Mouse (Mus musculus): Measurements from ENCODE around the gene Top2a.

The Top2a gene

DNA sequence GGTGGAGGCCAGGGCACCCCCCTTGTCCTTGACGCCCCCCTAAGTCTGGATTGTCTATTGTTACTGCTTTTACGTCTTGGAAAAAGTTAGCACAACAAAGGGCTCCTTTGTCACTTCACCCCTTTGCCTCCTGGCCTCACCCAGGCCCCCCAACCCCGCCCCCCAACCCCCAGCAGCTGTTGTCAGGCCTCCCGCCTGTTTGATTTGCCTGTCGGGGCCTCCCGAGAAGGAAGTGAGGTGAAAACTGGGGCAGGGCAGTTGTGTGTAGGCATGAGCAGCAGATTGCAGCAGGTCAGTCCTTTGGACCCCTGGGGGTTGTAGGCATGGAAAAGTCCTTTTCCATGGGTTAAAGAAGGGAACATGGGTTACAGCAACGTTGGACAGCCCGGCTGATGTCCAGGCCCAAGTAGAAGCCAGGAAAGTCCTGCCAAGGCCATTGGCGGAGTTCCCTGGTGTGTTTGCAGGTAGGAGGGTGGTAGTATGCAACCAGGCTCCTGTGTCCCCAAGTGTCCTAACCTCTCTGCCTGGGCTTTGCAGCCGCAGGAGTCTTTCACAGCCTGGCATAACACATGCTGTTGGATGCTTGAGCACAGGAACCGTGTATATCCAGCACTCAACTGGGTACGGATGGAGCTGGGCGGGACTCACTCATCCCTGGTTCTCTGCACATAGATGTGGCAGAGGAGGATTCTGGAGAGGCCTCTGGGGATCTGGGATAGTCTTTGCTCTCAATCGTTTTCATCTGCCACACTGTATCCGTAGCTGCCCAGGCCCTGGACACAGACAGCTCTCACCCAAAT lies 59.2 kb downstream of the Top2a start:
- no peak for DNase-seq (ENCODE audit: low spot score in 2 of 2)

DNA sequence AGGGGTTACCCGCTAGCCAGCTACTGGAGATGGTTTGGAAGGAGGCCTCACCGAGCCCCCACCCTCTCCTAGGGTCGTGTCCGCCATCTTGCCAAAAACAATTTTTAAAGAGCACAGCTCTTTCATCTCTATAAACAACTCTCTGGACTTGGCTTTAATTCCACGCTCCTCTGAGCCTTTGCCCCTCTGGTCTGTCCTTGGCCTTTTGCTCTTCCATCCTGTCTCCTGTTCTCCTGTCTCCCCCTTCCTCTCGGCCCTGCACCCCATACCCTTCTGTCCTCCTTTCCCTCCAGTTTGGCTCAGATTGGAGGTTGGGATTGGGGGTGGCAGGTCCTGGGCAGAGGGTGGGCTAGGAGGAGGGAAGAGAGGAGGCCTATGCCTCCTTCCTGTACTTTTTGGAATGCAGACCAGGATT lies 59.8 kb downstream of the Top2a start:
- no peak for DNase-seq (ENCODE audit: low spot score in 2 of 2)

DNA sequence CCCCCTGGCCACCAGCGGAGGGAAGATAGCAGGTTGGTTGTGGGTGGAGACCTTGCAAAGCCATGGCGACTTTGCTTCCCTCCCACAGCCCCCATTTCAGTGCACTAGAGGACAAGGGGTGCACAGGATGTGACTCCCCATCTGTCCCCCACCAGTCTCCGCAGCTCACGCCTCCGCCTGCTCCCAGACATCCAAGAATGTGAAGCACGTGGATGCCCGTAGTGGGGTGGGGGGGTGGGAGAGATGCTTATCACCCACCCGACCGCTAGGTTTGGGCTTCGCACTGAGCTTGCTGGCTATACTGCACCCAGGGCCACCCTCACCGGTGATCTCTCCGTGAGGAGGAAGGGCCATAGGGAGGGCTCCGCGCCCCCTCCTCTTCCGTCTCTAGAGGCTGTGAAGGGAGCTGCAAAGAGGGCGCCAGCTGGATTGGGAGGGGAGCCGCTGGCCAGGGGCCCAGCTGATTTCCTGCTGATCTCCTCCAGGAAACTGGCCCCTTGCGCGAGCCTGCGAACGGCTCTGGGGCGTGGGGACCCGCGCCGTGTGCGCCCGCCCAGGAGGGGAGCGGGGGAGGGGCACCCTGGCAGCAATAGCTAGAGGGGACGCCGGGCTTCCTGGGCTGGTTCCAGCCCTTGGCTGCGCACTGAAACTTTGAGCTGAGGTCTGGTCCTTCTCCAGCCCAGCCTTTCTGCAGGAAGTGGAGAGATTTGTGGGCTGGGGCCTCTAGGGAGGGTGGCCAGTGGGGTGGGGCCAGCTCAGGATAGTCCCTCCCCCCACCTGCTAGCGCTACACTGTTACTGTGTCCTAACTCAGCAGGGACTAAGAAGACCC lies 60.6 kb downstream of the Top2a start:
- no peak for DNase-seq (ENCODE audit: low spot score in 2 of 2)

DNA sequence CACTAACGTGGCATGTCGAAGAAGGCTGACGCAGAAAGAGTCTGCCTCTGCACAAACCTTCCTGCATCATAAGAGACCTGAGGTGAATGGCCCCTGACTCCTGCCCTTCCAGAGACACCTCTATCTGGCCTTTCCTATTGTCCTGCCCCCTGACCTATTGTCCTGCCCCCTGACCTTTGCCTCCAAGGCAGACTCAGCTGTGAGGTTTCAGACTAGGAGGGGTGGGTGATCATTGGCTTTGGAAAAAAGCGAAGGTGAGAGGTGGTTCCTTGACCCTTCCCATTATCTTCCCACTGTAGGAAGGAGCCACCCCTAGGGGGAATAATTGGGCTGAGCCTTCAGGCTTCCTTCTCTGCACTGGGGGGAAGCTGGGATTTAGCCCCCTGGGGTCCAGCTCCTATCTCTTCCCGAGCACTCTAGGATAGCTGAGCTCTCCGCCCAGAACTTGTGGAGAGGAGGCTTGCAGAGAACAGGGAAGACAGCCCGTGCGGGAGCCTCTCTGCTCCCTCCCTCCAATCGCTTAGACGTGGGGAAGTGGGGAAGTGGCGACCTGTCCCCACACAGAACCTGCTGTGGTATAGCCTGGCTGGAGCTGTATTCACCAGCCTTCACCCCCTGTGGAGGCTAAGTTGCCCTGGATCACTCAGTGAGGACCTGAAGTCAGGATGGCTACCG lies 61.4 kb downstream of the Top2a start:
- DNase-seq (ENCODE audit: low spot score in 2 of 2): no peak

DNA sequence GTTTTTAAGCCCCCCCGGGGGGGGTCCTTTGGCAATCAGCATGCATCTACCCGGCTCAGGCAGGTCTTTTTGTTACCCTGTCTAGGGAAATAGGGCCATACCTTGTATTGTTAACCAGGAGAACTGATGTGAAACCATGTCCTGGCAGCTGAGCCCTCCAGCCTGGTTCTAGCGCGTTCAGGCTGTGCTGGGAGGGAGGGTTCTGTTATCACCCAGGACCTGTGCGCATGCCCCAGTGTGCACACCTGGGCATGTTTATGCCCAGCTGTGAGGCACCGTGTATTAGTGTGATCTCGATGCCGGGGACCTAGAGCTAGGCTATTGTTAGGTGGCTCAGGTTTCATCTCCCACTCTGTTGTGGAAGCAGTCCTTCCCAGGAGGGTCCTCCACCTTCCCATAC lies 62.2 kb downstream of the Top2a start:
- DNase-seq (ENCODE audit: low spot score in 2 of 2): no peak

DNA sequence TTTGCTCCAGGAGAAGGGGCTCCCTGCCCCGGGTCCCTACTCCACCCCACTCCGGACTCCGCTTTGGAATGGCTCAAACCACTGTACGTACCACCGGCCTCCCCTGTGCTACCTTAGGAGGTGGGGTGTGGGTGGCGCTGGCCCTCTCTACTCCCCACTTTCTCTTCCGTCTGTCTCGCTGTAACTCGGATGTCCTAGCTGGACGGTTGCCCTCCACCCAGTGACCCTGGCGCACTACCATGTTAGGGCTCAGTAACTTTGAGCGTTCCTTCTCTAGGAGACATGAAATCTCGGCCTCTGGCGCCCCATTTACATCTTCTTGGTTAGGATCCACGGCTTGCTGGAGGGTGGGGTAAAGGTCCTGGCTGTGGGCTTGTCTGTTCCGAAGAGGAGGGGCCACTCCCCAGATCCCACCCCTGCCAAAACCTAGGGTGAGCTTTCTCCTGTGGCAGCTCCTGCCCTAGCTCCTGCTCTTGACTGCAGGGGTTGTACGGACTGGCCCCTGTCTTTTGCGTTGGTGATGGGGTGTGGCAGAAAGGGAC lies 62.9 kb downstream of the Top2a start:
- DNase-seq (ENCODE audit: low spot score in 2 of 2): no peak

DNA sequence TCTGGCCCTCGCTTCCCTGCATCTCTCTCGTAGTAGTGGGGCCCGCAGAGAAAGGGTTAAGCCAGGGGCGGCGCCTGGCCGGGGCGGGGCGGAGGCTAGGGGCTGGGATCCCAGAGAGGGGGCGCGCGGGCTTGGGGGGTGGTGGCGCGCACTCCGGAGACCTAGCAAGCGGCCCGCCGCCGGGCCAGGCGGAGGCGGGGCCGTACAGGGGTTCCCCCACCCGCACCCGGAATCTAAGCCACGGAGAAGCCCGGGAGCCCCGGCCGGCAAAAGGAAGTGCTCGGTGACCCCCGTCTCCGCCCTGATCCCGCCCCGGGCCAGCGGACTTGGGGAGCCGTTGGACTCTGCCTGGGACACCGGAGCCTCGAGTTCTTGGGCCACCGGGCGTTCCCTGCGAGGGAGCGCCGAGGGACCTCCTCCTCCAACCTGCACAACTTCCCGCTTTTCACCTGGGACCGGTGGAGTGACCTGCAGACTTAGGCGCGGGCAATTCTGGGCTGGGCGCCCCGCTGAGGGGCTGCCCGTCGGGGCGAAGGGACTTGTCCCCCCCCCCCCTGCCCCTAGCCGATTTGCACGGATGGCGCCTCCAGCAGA lies 63.6 kb downstream of the Top2a start:
- DNase-seq (ENCODE audit: low spot score in 2 of 2): no peak

DNA sequence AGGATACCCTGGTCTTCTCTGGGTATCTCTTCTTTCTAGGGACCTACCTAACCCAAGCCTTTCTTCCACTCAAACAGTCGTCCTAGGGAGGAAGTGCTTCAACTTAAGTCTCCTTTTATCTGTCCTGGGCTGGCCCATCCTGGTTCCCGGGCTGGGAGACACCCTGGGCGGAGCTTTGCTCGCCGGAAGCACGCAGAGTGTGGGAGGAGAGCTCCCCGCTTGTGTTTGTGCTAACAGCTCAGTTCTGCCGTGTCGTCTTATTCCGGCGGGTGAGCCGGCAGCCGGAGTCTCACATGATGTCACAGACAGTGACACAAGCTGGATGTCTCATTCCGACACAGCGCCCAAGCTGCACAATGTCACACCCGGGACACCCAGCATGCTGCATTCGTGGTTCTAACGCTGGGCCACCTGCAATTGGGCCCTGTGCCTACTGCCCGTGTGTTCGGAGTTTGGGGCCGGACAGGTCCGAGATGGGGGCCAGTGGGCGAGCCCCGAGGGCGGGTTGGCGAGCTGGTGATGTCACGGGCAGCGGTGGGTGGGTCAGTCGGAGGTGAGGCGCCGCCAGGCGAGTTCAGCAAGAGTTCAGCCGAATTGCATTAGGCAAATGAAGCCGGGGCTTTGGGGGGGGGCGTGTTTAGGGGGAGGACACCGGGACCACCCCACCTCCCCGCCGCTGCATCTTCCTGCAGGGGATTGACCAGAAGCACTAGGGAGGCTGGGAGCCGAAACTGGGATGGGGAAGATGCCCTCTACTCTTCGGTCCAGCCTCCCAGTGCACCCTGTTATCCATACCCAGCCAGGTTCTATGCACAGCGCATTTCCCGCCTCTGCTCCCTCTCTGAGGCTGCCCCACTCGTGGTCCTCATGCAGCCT lies 64.3 kb downstream of the Top2a start:
- DNase-seq (ENCODE audit: low spot score in 2 of 2): peak; percentile 69 to 76

DNA sequence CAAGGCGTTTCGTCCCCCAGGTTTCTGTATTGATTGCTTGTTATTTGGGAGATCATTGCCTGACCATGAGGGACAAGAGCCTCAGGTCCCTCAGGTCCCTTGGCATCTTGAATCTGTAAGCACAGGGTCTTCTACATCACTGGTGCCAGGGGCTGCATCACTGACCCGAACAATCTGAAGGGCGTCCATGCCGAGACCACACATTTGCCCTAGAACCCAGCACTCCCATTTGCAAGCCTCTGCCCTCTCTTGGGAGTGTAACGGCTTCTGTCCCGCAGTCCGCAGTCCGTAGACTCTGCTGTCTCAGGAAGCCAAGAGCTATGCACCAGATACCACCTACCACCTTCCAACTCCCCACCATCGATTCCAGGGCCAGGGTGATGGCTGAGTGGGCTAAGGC lies 67.6 kb downstream of the Top2a start:
- no peak for DNase-seq (ENCODE audit: low spot score in 2 of 2)

DNA sequence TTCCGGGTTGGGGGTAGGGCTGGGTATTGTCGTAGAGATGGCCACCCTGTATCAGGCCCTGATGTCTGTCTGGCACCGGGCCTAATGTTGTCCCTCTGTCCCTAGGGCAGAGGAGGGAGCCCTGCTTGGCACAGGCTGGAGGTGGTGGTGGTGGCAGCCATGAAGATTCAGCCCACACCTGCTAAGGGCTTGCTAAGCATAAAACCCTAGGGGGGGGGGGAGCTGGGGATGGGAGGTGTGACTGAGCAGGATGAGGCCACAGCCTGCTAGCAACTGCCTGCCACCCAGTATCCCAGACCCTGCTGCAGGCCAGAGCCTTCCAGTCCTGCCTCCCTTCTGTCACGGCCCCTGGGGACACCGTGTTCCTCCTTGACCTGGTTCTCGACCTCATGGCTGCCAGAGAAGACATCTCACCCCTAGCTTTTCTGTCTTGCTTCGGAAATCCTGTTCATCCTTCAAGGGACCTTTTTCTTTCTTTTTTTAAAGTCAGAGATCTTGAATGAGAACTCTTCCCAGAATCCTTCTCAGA lies 68.2 kb downstream of the Top2a start:
- no peak for DNase-seq (ENCODE audit: low spot score in 2 of 2)

DNA sequence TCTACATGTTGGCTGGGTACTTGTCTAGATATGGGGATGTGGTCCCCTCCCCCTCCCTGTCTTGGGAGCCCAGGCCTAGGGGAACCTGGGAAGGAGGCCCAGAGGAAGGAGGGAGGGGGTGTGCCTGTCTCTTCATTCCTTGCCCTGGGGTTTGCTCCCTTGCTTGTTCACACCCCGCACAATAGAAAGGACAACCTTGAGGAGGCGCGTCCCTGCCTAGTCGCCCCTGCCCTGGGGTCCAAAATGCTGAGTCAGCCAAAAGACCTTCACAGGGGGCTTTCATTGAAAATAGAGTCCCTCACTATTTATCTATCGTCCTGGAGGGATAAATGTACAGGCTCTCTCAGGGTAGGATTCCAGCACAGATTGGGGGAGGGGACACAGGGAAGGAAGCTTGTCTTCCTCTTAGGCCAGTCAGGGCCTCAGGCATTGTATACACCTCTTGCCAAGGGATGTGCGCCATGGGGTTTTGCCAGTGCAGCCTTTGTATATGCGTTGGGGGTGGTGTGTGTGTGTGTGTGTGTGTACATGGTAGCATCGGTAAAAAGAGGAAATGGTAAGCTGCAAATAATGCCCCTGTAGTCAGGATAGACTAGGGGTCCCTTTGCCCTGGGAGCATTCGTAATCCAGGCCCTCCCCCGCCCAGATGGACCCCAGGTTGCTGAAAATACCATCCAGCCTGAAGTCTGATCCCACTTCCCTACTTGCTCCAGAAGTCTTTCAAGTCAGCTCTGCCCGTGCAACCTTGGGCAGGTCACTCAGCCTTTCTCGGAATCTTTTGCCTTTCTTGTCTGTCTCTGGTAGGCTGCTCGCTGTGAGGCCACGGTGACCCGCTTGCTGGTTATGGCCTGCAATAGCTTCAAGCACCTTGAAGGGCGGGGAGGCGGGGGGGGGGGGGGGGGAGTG lies 68.9 kb downstream of the Top2a start:
- DNase-seq (ENCODE audit: low spot score in 2 of 2): no peak

DNA sequence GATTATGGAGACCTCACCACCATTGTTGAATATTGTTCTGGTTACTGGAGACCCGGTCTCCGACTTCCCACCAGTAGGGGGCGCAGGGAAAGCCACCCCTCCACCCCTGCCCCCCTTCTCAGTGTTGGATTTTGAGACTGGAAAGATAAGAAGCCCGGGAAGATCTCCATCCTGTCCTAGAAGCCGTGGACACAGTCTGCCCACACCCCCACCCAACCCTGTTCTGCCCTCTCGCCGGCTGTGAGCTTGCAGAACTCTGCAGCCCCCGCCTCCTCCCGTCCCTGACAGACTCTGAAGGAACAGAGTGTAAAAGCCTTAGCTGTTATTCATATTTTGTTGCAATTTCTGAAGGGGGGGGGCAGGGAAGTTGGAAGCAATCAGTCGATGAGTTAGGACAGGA lies 69.6 kb downstream of the Top2a start:
- DNase-seq (ENCODE audit: low spot score in 2 of 2): peak in 1 of 2 experiments; percentile 62

DNA sequence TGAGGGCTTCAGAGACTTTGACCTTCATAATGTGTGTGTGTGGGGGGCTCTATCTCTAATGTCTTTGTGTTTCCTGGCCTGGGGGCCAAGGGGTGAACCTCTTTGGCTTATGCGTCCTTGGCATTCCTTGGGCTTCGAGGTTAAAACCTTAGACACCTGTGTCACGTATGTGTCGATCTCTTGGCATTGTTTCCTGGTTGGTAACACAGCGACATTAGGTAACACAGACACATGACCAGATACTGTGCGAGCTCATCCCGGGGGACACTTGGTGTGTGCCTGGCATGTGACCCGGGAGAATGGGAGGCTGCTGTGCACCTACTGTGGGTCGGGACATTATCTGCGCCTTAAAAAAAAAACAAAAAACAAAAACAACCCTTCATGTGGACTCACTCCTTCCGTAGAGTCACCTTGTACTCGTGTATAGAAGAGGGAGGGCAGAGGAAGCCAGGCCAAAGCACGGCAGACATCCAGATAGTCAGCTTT lies 70.1 kb downstream of the Top2a start:
- DNase-seq (ENCODE audit: low spot score in 2 of 2): no peak

DNA sequence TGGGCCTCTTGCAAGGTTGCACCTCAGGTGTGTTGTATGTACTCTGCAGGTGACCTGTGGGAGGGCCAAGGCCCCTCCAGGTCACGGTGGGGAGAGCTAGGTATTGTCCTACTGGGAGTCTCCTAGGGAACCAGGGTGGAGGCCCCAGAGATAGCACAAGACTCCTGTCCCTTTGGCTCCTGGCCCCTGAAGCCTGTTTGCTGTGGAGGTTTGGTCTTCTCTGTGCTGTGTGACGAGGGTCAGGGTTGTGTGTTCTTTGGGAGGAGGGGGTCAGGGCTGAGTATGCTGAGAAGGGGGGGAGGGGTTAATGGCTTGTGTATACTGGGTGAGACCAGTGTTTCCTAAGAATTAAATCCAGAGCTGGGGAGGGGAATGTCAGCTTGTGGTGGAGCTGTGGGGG lies 70.6 kb downstream of the Top2a start:
- DNase-seq (ENCODE audit: low spot score in 2 of 2): no peak

DNA sequence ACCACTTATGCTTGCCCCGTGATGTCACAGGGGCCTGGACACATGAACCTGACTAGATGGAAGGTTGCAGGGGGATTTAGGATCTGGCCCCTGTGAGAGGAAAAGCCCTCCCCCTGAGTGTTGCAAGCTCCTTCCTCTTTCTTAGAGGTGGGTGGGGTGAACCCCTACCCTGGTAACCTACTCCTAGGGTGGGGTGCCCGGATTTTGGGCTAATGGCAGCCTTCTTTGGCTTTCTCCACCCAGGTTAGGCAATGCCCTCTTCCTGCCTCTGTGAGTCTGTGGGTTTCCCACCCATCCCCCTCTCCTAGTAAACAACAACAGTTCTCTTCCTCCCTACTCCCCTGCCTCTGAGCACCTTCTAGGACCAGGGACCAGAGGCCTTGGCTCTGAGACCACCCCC lies 71.3 kb downstream of the Top2a start:
- no peak for DNase-seq (ENCODE audit: low spot score in 2 of 2)

DNA sequence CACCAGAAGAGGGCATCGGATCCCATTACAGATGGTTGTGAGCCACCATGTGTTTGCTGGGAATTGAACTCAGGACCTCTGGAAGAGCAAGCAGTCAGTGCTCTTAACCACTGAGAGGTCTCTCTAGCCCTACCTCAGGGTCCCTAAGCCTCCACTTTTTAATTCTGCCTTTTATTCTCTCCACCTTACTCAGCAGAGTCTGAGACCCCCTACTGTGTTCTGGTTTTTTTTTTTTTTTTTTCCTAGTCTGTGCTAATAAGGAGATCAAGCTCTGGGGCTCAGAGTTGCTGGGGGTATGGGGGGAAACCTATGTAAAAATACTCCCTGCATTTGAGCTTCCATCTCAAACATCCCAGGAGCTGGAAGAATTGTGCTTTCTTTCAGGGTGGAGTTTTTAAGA lies 71.9 kb downstream of the Top2a start:
- no peak for DNase-seq (ENCODE audit: low spot score in 2 of 2)

DNA sequence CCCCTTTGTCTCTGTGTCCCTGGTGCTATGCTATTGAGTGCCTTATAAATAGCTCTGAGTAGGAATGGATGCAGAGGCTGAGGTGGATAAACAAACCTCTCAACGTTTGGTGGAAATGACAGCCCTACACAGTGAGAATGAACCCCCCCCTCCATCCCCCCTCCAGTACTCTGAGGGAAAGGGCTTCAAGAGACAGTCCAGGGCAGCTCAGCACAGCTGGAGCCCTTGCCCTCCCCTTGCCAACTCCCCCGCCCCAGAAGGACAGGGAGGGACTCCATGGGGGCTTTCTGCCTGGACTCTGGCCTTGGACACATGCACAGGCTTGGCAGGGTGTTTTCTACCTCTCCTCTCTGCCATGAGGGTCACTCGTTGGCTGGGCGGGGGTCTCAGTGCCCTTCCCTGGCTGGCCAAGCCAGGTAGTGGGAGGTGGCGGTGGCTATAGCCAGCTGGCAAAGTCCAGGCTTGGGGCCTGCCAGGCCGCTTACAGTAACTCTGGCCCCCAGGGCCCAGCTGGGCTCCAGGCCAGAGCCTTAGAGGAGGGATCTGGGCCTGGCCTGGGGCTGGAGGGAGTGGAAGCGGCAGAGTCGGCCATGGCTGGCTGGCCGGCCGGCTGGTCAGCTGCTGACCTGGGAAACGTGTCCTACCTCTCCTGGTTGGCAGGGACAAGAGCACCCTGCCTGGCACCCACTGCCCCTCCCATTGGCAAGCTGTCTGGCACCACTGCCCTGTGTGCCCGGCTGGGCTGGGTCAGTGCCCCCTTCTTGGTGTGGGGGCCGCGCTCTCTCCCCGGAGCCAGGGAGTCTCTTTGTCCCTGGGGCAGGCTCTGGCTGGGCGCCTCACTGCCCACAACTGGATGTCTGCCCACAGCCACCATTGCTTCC lies 72.7 kb downstream of the Top2a start:
- DNase-seq (ENCODE audit: low spot score in 2 of 2): peak in 1 of 2 experiments; percentile 62

DNA sequence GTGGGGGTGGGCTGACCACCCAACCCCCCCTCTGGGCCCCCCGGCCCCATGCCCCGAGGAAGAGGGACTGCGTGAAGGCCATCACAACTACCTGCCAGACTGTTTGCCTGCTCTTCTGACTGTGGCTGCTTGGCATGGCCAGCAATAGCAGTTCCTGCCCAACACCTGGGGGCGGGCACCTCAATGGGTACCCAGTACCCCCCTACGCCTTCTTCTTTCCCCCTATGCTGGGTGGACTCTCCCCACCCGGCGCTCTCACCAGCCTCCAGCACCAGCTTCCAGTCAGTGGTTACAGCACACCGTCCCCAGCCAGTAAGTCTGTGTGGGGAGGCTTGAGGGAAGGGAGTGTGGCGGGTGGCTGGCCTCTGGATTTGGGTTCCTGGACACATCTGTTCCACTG lies 73.5 kb downstream of the Top2a start:
- DNase-seq (ENCODE audit: low spot score in 2 of 2): no peak

Measured in frontal cortex, postnatal 36 days (tissue).